Mouse (Mus musculus): ENCODE results near the gene Brca1. TPM values are rescaled to one million over a fixed set of nuclear protein-coding genes. Genes with fewer than 3 reads are reported as not detected.
A peak's percentile ranks its signal among the peaks of the same experiment; 100 is the strongest.

The Brca1 gene
- polyA plus RNA-seq, 1 experiment from 2014 or later: 21.0 TPM

GRCm38 (mm10) chr11:101583205-101583604, 31.4 kb upstream of the Brca1 start:
- peaks cover 19% of the 10 kb centered on the region for H3K36me3 ChIP-seq (ENCODE audit: insufficient read depth)
- no peak overlapping the region for H3K27ac ChIP-seq (ENCODE audit: low read depth)
- H3K4me1 ChIP-seq (ENCODE audit: insufficient read depth): no peaks in the 10 kb centered on the region
- whole genome bisulfite sequencing: 86% methylated on average over 2 of the region's 2 CpGs
- DNase-seq (no peak), ATAC-seq (ENCODE audit: insufficient read depth) (no peak)
- no peak overlapping the region for H3K9ac ChIP-seq
- H3K4me2 ChIP-seq: no peak overlapping the region
- H3K4me3 ChIP-seq (ENCODE audit: low read depth, low read length): no peak overlapping the region
- no peaks in the 10 kb centered on the region for H3K27me3 ChIP-seq (ENCODE audit: insufficient read depth, low read length)
- no peaks in the 10 kb centered on the region for H3K9me3 ChIP-seq (ENCODE audit: low read depth, low read length)
- TF ChIP-seq CTCF (IDR thresholded peaks at IDR 0.05; ENCODE audit: low read depth): no peak

- H3K9ac ChIP-seq: peak within 1 kb of the TSS; percentile 53
- H3K27ac ChIP-seq (ENCODE audit: low read depth): no peak within 1 kb of the TSS
- no peaks in the 10 kb centered on the region for H3K9me3 ChIP-seq (ENCODE audit: low read depth, low read length)
- peak within 1 kb of the TSS; percentile 45 for H3K4me3 ChIP-seq (ENCODE audit: low read depth, low read length)
- no peak for TF ChIP-seq CTCF (IDR thresholded peaks at IDR 0.05; ENCODE audit: low read depth)
- peaks cover 28% of the 10 kb centered on the region for H3K36me3 ChIP-seq (ENCODE audit: insufficient read depth)
- WGBS: 17% methylated on average over 30 of the region's 31 CpGs
- H3K27me3 ChIP-seq (ENCODE audit: insufficient read depth, low read length): no peaks in the 10 kb centered on the region
- ATAC-seq (ENCODE audit: insufficient read depth) (peak; percentile 74), DNase-seq (peak; percentile 84)
- H3K4me1 ChIP-seq (ENCODE audit: insufficient read depth): no peaks in the 10 kb centered on the region
- H3K4me2 ChIP-seq: peak within 1 kb of the TSS; percentile 68
Measured at GRCm38 (mm10) chr11:101582054-101583035, 30.6 kb upstream of the Brca1 start, which contains the start of gene Tmem106a. Tmem106a (plus strand) TSS chr11:101582242.

GRCm38 (mm10) chr11:101581081-101581764, 29.5 kb upstream of the Brca1 start:
- 61% methylated on average over 6 of the region's 6 CpGs for WGBS
- DNase-seq (no peak), ATAC-seq (ENCODE audit: insufficient read depth) (no peak)
- no peak for TF ChIP-seq CTCF (IDR thresholded peaks at IDR 0.05; ENCODE audit: low read depth)
- Histone ChIP-seq H3K4me1 (ENCODE audit: insufficient read depth) (no peaks in the 10 kb centered on the region), H3K27ac (ENCODE audit: low read depth) (no peak overlapping the region), H3K4me2 (no peak overlapping the region), H3K27me3 (ENCODE audit: insufficient read depth, low read length) (no peaks in the 10 kb centered on the region), H3K9ac (no peak overlapping the region), H3K4me3 (ENCODE audit: low read depth, low read length) (no peak overlapping the region), H3K36me3 (ENCODE audit: insufficient read depth) (peaks cover 39% of the 10 kb centered on the region), H3K9me3 (ENCODE audit: low read depth, low read length) (no peaks in the 10 kb centered on the region)

- TF ChIP-seq CTCF (IDR thresholded peaks at IDR 0.05; ENCODE audit: low read depth): peak; percentile 37; the same call in 1 of the 2 replicates
- H3K4me2 ChIP-seq: no peak overlapping the region
- H3K27ac ChIP-seq (ENCODE audit: low read depth): no peak overlapping the region
- ATAC-seq (ENCODE audit: insufficient read depth) (no peak), DNase-seq (no peak)
- 75% methylated on average over 6 of the region's 6 CpGs for WGBS
- H3K4me1 ChIP-seq (ENCODE audit: insufficient read depth): no peaks in the 10 kb centered on the region
- H3K9ac ChIP-seq: no peak overlapping the region
- no peaks in the 10 kb centered on the region for H3K27me3 ChIP-seq (ENCODE audit: insufficient read depth, low read length)
- H3K9me3 ChIP-seq (ENCODE audit: low read depth, low read length): no peaks in the 10 kb centered on the region
- H3K4me3 ChIP-seq (ENCODE audit: low read depth, low read length): no peak overlapping the region
- peaks cover 84% of the 10 kb centered on the region for H3K36me3 ChIP-seq (ENCODE audit: insufficient read depth)
Measured at GRCm38 (mm10) chr11:101576116-101576515, 24.4 kb upstream of the Brca1 start.

- no peak for ATAC-seq (ENCODE audit: insufficient read depth)
- Histone ChIP-seq H3K9me3 (ENCODE audit: low read depth, low read length) (no peaks in the 10 kb centered on the region), H3K27me3 (ENCODE audit: insufficient read depth, low read length) (no peaks in the 10 kb centered on the region), H3K36me3 (ENCODE audit: insufficient read depth) (peaks cover 95% of the 10 kb centered on the region), H3K4me3 (ENCODE audit: low read depth, low read length) (no peak overlapping the region), H3K4me1 (ENCODE audit: insufficient read depth) (no peaks in the 10 kb centered on the region), H3K4me2 (no peak overlapping the region), H3K27ac (ENCODE audit: low read depth) (no peak overlapping the region), H3K9ac (no peak overlapping the region)
- no peak for DNase-seq
- WGBS: 79% methylated on average over 3 of the region's 3 CpGs
- TF ChIP-seq CTCF (IDR thresholded peaks at IDR 0.05; ENCODE audit: low read depth): no peak
Measured at GRCm38 (mm10) chr11:101568421-101568820, 16.7 kb upstream of the Brca1 start.

GRCm38 (mm10) chr11:101562391-101562790, 10.6 kb upstream of the Brca1 start:
- peaks cover 81% of the 10 kb centered on the region for H3K36me3 ChIP-seq (ENCODE audit: insufficient read depth)

GRCm38 (mm10) chr11:101556954-101557353, 5.2 kb upstream of the Brca1 start:
- H3K4me1 ChIP-seq (ENCODE audit: insufficient read depth): 0 out of 2 replicates have a peak, but pooled peaks cover 4% of the 10 kb centered on the region
- no peak overlapping the region for H3K9ac ChIP-seq
- ATAC-seq (ENCODE audit: insufficient read depth): no peak
- no peak for TF ChIP-seq CTCF (IDR thresholded peaks at IDR 0.05; ENCODE audit: low read depth)
- H3K27me3 ChIP-seq (ENCODE audit: insufficient read depth, low read length): no peaks in the 10 kb centered on the region
- peak; percentile 46 for DNase-seq
- H3K27ac ChIP-seq (ENCODE audit: low read depth): no peak overlapping the region
- no peak overlapping the region for H3K4me2 ChIP-seq
- H3K36me3 ChIP-seq (ENCODE audit: insufficient read depth): peaks cover 63% of the 10 kb centered on the region
- no peak overlapping the region for H3K4me3 ChIP-seq (ENCODE audit: low read depth, low read length)
- WGBS: 65% methylated on average over 2 of the region's 2 CpGs
- no peaks in the 10 kb centered on the region for H3K9me3 ChIP-seq (ENCODE audit: low read depth, low read length)

More at GRCm38 (mm10) chr11:101562391-101562790, 10.6 kb upstream of the Brca1 start:
- H3K9me3 ChIP-seq (ENCODE audit: low read depth, low read length): no peaks in the 10 kb centered on the region
- peak; percentile 82 for TF ChIP-seq CTCF (IDR thresholded peaks at IDR 0.05; ENCODE audit: low read depth)
- H3K4me2 ChIP-seq: no peak overlapping the region
- 39% methylated on average over 5 of the region's 5 CpGs for WGBS
- H3K27me3 ChIP-seq (ENCODE audit: insufficient read depth, low read length): no peaks in the 10 kb centered on the region
- DNase-seq: peak; percentile 79
- H3K27ac ChIP-seq (ENCODE audit: low read depth): no peak overlapping the region
- no peaks in the 10 kb centered on the region for H3K4me1 ChIP-seq (ENCODE audit: insufficient read depth)
- H3K4me3 ChIP-seq (ENCODE audit: low read depth, low read length): no peak overlapping the region
- no peak overlapping the region for H3K9ac ChIP-seq
- ATAC-seq (ENCODE audit: insufficient read depth): no peak

Measured in lung, embryonic 14.5 days (tissue).